Mouse (Mus musculus): Measurements from ENCODE around the gene Bcl7c.

Gene Bcl7c

DNA sequence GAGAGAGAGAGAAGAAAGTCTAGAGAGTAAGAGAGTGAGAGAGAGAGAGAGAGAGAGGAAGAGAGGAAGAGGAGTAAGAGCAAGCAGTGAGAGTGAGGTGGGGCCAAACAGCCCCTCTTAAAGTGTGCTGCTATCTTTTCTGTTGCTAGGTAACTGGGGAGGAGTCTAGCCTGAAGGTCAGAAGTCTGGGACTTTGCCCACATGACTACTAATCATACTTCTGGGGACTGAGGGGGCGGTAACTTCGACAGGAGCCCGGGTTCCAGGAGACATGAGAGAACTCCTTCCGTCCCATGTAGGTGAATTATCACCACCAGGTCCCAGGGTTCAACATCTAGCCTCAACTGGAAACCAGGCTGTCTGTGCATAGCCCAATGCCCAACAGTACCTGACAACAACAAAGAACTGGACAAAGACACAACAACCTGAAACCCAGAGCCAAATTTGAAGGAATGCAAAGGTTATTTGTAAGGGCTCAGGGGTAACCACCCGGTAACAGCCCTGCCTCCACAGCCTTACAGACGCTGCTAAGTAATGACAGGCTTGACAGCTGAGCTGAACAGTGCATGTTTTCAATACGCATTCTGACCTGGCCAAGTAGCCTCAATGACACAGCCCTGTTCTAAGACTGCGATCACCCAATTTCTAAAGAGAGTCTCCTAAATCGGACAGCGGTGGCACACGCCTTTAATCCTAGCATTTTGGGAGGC lies 21.8 kb downstream of the Bcl7c start:
- DNase-seq (ENCODE audit: inconsistent age in 2 of 2, low spot score in 1 of 2) = peak; percentile 61 to 84

DNA sequence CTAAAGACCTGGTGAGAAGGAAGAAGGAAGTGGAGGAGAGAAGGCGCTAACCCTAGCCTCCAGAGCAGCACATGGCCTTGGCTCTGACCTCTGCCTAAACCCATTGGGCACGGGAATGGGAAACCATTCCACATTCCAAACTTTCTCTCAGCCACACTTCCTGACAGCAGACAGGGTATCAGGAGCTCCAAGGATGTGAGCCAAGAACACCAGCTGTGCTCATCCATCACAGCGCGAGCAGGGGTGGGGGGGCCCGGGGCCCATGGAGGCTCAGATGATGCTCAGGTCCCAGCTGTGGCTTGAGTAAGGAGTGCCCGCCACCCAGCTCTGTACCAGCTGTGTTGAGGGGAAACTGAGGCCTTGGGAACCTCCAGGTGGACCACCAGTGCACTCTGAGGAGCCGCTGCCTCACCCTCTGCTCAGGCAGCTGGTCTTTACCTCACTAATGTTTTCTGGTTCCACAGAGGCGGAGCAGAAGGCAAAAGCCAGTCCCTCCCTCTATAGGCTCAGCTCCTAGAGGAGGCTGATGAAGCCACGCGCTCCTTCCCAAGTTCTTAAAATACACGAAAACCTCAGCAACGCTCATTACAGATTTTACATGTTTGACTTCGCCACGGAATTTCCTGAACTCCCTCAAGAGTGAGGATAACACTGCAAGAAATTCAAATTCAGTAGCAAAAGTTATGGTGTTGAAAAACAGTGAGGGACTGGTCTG lies 23.3 kb downstream of the Bcl7c start:
- peak in 1 of 2 experiments; percentile 50 for DNase-seq (ENCODE audit: inconsistent age in 2 of 2, low spot score in 1 of 2)

DNA sequence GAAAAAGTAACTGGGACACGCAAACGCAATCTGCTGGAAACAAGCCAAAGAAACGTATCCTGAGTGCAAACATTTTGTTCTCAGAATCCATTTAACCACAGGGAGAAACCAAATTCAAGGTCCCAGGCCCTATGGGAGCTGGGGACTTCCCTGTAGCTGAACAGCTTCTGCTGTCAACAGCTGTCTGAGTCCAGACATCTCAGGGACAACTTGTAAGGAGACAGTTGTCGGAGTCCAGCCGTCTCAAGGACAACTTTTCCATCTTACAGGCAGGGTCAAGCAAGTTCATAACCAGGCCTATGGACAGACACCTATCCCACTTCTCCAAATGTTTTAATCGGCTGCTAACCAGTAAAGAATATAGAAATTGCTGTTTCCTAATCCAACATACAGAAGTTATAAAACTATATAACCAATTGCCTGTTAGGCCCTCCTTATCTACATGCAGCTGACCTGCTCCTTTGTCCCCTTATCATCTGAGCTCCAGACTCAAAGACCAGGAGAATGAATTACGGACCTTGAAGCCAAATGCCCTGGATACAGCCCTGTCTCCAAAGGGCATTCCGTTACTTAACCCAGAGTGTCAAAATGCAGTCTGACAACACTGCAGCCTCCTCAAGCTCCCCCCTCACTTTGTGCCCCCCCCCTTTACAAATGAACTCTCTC lies 26.7 kb downstream of the Bcl7c start:
- peak; percentile 63 to 83 for DNase-seq (ENCODE audit: inconsistent age in 2 of 2, low spot score in 1 of 2)

DNA sequence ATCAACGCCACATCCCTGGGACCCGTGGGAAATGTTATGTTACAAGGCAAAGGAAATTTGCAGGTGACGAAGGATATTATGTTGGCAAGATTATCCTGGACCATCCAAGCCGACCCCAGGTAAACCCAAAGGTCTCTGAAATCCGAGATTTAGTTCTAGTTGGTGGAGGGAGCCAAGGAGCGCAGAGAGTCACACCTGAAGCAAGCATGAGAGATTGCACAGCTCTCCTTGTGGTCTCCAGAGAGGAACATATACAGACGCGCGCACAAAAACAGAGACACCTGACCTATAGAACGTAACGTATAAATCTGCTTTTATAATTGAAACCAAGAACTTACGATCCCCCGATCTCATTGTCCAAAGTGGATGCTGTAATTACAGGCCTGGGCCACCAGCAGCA lies 28.2 kb downstream of the Bcl7c start:
- DNase-seq (ENCODE audit: inconsistent age in 2 of 2, low spot score in 1 of 2) = no peak

DNA sequence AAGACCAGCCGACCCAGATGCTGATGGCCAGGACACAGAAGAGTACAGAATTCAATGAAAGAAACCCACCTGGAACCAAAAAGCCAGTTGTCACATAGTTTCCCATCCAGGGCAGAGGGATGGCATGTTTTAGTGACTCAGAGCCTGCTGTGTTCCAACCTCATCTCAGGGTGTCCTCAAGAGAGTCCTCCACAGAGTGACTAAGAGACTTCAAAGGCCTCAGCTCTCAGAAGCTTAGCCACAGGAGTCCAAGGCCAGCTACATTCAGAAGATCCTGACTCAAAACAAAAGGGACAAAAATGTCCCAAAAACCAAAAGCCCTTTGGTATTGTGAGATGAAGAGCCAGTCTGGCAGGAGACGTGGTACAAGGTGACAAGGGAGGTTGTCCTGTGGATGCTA lies 29.9 kb downstream of the Bcl7c start:
- DNase-seq (ENCODE audit: inconsistent age in 2 of 2, low spot score in 1 of 2) = peak; percentile 75 to 88

DNA sequence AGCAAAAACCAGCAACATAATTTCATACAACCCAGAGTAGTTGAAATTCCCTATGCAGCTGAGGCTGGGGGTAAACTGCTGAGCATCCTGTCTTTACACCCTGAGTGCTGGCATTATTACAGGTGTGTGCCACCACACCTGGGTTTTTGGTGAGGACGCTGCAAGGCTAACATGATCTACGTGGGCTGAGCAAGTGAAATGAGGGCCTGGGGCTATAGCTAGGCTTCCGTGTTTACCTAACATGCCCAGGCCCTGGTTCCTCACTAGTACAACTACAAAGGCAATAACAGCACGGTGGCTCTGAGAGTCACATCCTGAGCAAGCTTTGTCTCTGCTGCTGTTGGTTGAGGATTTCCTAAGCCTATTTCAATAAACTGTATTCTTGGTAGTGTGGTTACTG lies 31.1 kb downstream of the Bcl7c start:
- no peak for DNase-seq (ENCODE audit: inconsistent age in 2 of 2, low spot score in 1 of 2)

DNA sequence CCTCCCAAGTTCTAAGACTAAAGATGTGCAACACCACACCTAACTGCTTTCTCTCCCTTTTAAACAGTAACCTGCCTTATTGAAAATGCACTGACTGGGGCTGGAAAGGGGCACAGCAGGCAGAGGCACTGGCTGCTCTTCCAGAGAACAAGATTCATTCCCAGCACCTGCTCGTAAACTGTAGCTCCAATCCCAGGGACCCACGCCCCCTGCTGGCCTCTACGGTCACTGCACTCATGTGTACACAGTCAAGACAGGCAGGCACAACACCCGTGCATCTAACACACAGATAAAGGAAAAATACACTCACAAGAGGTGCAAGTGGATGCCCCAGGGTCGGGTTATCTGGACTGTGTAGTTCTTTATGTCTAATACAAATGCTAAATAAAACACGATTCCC lies 31.7 kb downstream of the Bcl7c start:
- DNase-seq (ENCODE audit: inconsistent age in 2 of 2, low spot score in 1 of 2) = peak; percentile 51 to 85

DNA sequence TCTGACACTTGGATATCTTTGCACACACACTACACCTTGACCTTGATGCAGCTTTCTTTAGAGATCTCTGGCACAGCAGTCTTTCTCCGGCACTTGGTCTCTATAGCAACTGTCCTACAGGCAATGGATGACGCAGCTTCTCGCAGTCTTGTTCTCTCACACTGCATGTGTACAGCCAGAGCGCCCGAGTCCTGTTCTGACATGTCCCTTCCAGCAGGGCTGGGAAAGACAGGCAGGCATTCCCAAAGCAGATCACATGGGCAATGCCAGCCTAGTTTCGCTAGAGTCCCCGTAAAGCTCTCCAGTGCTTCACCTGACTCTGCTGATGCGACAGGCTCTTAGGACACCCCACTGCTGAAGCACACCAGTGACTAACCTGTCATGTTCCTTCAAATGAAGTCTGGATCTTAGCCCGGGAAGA lies 33.3 kb downstream of the Bcl7c start:
- DNase-seq (ENCODE audit: inconsistent age in 2 of 2, low spot score in 1 of 2) = peak; percentile 53 to 79

DNA sequence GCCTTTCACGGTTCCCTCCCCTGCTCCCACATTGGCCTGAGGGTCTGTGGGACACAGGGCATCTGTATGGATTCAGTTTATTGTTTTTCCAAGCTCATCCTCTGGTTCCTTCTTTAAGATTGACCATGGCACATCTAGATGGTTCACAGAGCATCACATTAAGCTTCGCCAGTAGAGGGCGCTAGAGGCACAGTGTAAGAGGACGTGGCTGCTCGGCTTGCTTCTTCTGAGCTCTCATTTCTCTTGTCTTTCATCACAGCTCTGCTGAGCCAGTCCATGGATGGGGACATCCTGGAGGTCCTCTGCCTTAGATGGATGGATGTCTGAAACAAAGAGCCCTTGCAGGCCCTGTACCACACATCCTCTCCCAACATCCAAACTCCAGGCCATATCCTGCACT lies 33.8 kb downstream of the Bcl7c start:
- peak; percentile 85 to 95 for DNase-seq (ENCODE audit: inconsistent age in 2 of 2, low spot score in 1 of 2)

DNA sequence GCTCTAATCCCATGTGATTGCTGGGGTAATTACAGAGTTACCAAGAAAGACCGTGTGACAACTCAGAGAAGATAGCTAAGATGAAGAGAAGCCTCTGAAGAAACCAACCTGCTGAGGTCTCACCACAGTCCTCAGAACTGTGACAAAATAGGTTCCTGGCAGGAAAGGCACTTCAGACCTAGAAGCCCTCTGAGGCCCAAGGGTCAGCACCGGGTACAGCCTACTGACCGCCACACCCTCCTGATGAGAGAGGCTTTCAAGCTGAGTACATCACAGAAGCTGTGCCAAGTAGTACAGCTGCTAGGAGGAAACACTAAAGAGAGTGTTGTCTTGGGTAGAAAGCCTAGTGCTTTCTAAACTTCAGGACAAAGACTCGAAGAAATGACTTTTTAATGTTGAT lies 36.0 kb downstream of the Bcl7c start:
- no peak for DNase-seq (ENCODE audit: inconsistent age in 2 of 2, low spot score in 1 of 2)

DNA sequence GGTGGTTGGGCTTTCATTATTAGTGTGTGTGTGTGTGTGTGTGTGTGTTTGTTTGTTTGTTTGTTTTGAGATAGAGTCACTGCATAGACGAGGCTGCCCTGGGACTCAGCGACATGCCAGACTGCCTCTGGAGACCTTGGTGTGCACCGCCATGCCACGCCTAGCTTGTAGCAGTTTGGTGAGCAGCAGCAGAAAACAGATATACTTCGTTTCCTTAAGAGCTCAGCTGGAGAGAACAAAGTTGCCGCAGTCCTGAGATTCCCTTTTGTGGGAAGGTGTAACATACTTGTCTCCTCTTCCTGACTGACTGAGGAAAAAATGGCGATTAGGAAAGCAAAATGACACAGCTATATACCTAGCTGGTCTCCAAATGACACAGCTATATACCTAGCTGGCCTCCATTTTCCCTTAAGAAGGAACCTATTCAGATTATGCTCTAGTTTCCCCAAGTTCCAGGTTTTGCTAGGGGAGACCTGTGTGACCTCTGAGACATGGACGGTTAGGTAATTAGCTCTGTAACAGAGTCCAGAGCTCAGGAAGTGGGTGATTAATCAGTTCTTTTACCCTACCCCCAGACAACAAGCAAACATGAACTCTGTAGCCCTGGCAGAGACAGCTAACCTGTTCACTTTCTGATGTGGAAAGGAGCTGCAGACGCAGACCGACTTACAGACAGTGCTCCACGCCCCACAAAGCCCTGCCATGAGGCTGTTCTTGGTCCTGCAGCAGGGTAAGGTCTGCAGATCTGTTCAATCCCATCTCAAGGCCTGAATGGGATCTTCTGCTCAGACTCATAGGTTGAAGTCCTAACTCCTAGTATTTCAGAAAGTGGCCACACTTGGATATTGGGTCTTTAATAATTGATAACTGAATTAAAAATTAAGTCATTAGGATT lies 36.6 kb downstream of the Bcl7c start:
- DNase-seq (ENCODE audit: inconsistent age in 2 of 2, low spot score in 1 of 2) = no peak

DNA sequence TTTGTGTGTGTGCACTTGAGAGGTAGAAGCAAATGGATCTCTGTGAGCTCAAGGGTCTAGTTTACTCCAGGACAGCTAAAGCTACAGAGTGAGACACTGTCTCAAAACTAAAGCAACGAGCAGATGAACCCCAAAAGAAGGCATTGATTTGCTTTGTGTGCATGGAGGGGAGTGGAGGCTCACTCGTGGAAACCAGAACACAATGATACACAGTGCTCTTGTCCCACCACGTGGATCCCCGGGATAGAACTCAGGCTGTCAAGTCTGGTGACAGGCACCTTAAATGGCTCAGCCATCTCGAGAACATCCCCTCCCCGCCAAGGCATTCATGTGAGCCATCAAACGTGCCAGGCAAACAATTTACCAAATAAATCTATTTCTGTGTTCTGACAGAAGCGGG lies 41.6 kb downstream of the Bcl7c start:
- DNase-seq (ENCODE audit: inconsistent age in 2 of 2, low spot score in 1 of 2) = no peak

DNA sequence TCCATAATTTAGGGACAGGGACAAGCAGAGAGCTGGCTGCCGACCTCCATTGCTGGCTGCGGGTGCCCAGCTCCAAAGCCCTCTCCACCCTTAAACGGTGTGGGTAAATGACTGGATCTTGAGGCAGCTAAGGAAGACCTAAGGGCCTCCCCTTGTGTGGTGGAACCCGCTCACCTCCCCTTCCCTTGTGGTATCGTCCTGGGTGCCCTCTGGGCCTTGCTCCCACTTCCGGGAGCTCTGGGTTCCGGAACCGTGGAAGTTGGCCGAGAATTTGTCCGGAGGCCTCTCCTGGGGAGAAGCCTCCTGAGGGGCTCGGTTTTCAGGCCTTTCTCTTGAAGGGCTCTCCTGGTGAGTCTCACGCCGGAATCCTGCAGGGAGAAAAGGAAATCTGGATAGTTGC lies 42.1 kb downstream of the Bcl7c start:
- no peak for DNase-seq (ENCODE audit: inconsistent age in 2 of 2, low spot score in 1 of 2)

DNA sequence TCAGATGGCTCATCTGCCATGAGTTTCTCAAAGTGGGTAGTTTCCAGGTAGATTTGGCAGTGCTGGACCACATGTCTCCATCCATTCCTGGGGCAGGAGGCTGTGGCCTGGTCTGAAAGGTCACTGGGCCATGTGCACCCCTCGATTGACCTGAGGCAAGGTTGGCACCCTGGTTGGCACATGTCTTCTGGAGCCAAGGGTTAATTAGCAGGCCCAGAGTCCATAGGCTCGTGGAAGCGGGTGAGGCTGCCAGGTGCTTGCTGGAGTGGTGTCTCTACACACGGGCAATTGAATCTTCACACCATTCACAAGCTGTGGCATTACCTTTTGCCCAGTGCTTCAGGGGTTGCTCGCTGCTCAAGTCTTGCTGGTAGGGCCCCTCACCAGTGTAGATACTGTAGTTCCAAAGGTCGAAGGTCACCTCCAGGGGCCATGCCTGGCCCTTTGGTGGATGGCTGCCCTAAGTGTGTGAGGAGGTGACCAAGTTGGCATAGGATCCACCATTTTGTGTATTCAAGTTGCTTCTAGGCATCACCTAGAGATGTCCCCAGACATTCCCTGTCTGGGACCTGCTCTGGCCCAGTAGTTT lies 42.6 kb downstream of the Bcl7c start:
- DNase-seq (ENCODE audit: inconsistent age in 2 of 2, low spot score in 1 of 2) = no peak

DNA sequence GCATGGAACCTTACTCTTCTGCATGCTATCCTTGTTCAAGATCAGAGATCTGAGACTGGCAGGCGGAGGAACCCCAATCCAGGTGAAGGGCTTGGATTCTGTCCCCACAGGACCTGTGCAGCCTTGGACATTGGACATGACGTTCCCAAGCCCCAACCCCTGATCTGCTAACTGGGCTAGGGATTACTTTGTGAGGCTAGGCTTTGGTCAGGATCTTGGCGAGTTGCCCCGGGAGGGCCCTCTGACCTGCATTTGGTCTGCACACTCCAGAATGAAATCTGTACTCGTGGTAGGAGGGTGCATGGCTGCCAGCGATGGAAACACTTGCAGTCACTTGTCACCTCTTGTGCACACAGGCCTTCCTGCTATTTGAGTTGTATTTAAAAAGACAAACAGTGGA lies 45.8 kb downstream of the Bcl7c start:
- no peak for DNase-seq (ENCODE audit: inconsistent age in 2 of 2, low spot score in 1 of 2)

DNA sequence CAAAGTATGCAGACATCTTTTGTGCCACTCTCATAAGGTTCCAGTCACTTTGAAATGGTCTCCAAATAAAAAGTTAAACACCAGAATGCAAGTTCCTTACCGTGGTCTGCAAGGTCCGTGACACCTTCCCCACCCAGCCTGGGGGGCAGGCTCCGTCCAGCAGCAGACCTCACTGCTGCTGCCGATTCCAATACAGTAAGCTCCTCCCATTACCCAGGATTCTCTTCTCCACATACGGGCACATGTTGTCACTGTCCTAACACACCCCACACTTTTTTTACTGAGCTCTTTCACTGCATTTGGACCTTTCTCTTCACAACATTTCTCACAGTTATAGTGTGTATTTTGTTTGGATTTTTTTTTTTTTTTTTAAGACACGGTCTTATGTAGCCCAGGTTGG lies 46.9 kb downstream of the Bcl7c start:
- no peak for DNase-seq (ENCODE audit: inconsistent age in 2 of 2, low spot score in 1 of 2)

DNA sequence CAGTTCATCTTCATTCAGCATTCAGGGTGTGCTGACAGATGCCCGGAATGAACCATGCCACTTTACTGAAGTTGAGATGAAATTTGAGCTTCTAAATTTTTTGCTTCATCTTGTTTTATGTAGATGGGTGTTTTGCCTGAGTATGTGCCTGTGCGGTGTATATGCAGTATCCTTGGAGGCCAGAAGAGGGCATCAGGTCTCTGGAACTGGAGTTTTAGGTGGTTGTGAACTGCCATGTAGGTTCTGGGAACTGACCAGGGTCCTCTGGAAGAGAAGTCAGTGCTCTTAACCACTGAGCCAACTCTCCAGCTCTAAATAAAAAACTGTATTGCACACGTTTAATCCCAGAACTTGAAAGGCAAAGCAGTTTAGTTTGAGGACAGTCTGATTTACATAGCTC lies 47.9 kb downstream of the Bcl7c start:
- no peak for DNase-seq (ENCODE audit: inconsistent age in 2 of 2, low spot score in 1 of 2)

DNA sequence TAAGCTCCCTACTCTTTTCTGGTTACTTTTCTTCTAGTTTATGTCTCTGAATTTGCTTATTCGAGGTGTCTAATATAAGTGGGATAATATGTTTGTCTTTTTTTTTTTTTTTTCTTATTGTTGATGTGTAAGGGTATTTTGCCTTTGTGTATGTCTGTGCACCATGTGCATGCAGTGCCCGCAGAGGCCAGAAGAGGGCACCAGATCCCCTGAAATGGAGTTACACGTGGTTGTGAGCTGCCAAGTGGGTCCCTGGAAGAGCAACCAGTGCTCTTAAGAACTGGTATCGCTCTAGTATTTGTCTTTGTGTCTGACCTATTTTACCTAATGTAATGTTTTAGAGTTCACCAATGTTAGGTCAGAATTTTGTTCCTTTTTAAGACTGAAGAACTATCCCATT lies 51.8 kb downstream of the Bcl7c start:
- DNase-seq (ENCODE audit: inconsistent age in 2 of 2, low spot score in 1 of 2) = peak; percentile 74 to 90

DNA sequence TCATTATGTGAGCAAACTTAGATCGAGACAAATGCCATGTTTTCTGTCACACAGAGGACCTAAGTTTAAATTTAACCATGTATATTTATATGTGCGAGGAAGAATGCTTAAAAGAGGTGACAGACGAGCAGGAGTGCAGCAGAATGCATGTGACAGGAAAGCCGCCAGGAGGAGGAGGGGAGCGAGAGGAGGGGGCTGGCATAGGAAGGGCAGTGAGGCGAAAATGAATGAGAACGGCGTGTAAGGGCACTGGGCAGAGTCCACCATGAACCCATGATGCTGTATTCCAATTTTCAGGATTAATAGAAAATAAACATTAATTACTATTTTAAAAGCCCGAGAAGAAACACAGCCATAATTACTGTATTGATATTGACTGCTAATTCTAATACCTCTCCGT lies 54.4 kb downstream of the Bcl7c start:
- no peak for DNase-seq (ENCODE audit: inconsistent age in 2 of 2, low spot score in 1 of 2)

DNA sequence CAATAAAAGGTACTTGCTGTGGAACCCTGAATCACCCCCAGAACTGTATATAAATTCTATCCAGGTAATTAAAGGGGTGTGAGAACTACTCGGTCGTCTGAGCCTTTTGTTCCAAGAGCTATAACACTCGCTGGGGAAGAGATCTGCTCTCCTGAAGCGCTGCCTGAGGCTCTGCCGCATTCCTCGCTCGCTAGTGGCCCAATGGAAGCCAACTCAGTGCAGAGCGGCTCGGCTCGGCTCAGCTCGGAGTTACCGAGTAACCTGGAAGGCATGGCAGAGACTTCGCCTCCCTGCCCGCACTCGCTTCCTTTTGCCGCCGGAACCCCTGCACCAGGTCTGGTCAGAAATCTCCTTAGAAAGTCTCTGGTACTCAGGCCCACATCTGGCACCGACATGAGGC lies 56.7 kb downstream of the Bcl7c start:
- peak in 1 of 2 experiments; percentile 32 for DNase-seq (ENCODE audit: inconsistent age in 2 of 2, low spot score in 1 of 2)

DNA sequence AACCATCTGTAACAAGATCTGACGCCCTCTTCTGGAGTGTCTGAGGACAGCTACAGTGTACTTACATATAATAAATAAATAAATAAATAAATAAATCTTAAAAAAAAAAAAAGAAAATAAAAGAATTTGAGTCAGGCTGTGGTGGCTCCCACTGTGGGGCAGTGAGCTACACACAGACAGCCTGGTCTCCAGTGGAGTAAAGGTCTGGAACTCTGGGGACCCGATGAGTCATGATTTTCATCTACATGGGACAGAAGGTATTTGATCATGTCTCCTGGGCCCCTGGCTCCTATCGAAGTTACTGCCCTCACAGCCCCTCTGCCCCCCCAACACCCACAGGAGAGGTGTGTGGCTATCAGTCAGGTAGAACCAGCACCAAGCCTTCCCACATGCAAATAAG lies 57.1 kb downstream of the Bcl7c start:
- DNase-seq (ENCODE audit: inconsistent age in 2 of 2, low spot score in 1 of 2) = no peak

Measured in adrenal gland, adult (tissue).